Mouse (Mus musculus) stomach, embryonic 14.5 days (tissue): Measurements from ENCODE around the gene Ndst4. TPM values are rescaled to one million over a fixed set of nuclear protein-coding genes. Genes with fewer than 3 reads are reported as not detected.

Experiments used
- ATAC-seq: fragments of 200-750 bp; cut with Nextera tagmentation; 2 replicates; pipeline ENCODE4 v1.8.0; 2017; ENCODE audit warnings: low read depth, moderate TSS enrichment; ENCODE audit not compliant: insufficient number of reproducible peaks, insufficient read depth, low FRiP score
- H3K27ac ChIP-seq: fragments of 300-500 bp; sonication (generic); 2 replicates; pipeline ENCODE4 v1.5.1; 2014; ENCODE audit warnings: mild to moderate bottlenecking, low read length, moderate library complexity, mixed read lengths
- H3K27me3 ChIP-seq: fragments of 300-500 bp; sonication (generic); 2 replicates; pipeline ENCODE4 v1.6.1; 2014; ENCODE audit warnings: low read length, control low read depth, mixed read lengths; ENCODE audit not compliant: control insufficient read depth, insufficient read depth
- H3K36me3 ChIP-seq: fragments of 300-500 bp; sonication (generic); 2 replicates; pipeline ENCODE4 v1.6.1; 2014; ENCODE audit warnings: mild to moderate bottlenecking, control low read depth, low read length, moderate library complexity, mixed read lengths; ENCODE audit not compliant: control insufficient read depth, insufficient read depth
- H3K4me1 ChIP-seq: fragments of 300-500 bp; sonication (generic); 2 replicates; pipeline ENCODE4 v1.6.1; 2014; ENCODE audit warnings: low read length, control low read depth, mixed read lengths; ENCODE audit not compliant: control insufficient read depth, insufficient read depth
- H3K4me2 ChIP-seq: fragments of 300-500 bp; sonication (generic); replicated peaks from 2 replicates; pipeline ENCODE4 v1.6.1; 2014; ENCODE audit warnings: low read depth, low read length, control low read depth
- H3K4me3 ChIP-seq: fragments of 300-500 bp; sonication (generic); 2 replicates; pipeline ENCODE4 v1.5.1; 2014; ENCODE audit warnings: low read depth, low read length, control low read depth
- H3K9ac ChIP-seq: fragments of 300-500 bp; sonication (generic); replicated peaks from 2 replicates; pipeline ENCODE4 v1.6.1; 2014; ENCODE audit warnings: low read depth, mild to moderate bottlenecking, control low read depth, low read length, moderate library complexity, mixed read lengths
- H3K9me3 ChIP-seq: fragments of 300-500 bp; sonication (generic); 2 replicates; pipeline ENCODE4 v1.6.1; 2016; ENCODE audit warnings: low read depth, low read length, control low read depth; ENCODE audit not compliant: control insufficient read depth
- WGBS: fragments of 180-500 bp; shearing (Covaris S2); extraction: QIAGEN DNeasy Blood & Tissue Kit; methylation state at CpG from one replicate; pipeline ENCODE4 v1.1.7; 2014; 5-methylcytosine and 5-hydroxymethylcytosine counted together
- polyA plus RNA-seq: library from polyadenylated mRNA; unstranded; fragments of >200 nt; fragmentation: Nextera tagmentation; extraction: Ambion mirVana; gene quantifications from 2 replicates; pipeline ENCODE4 v1.2.1, GENCODE M21; 2014

Gene Ndst4
- polyA plus RNA-seq, 1 experiment from 2014 or later = 0.74 TPM

DNA sequence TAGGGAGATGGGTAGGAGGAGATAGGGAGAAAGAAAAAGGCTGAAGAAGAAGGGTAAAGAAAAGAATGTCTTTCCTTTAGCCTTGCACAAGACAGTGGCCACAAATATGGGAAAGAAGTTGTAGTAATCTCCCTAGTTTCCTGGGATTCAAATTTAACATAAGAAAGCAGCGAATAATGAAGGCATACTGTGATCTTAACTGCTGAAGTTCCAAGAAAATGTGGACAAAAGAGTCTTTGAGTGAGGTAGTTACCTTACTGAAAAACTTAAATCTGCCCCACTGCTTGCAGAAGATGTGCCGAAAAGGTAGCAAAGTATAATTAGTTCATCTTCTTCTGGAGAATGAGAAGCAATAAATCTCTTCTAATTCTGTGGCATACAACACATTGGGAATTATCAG lies 228.4 kb downstream of the Ndst4 start:
- no peaks in the 10 kb centered on the region for H3K9me3 ChIP-seq
- no peak overlapping the region for H3K4me3 ChIP-seq
- H3K9ac ChIP-seq = no peak overlapping the region
- no peak overlapping the region for H3K4me2 ChIP-seq
- no peak for ATAC-seq
- H3K27me3 ChIP-seq = no peaks in the 10 kb centered on the region
- H3K36me3 ChIP-seq = no peaks in the 10 kb centered on the region
- H3K4me1 ChIP-seq = no peaks in the 10 kb centered on the region
- WGBS = 80% methylated on average over 2 of the region's 2 CpGs
- H3K27ac ChIP-seq = no peak overlapping the region

DNA sequence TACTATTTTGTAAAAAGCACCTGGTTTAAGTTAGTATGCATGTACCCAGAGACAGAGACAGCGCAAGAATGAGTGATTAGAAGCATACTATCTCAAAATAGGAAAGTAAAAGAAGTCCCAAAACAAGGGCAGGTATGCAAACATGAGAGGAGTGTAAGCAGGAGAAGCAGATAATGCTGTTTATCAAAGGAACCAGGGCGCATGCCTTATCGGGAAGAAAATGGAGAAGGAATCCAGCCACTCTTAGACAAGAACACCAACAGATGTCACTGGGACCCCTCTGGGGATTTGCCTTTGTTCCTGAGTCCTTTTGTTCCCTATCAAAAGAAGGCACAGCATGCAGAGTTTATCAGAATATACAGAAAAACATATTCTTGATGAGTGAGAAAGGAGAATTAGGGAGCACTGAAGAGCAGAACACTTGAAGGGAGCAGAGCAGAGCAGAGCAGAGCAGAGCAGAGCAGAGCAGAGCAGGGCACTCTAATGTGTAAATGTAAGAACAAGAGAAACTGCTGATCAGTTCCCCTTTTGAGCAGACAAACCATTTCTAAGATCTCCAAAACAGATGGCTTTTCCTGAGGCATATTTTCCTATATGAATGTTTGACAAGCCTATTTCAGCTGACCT lies 251.2 kb downstream of the Ndst4 start:
- H3K36me3 ChIP-seq = no peaks in the 10 kb centered on the region
- 56% methylated on average over 3 of the region's 3 CpGs for WGBS
- no peak for ATAC-seq

DNA sequence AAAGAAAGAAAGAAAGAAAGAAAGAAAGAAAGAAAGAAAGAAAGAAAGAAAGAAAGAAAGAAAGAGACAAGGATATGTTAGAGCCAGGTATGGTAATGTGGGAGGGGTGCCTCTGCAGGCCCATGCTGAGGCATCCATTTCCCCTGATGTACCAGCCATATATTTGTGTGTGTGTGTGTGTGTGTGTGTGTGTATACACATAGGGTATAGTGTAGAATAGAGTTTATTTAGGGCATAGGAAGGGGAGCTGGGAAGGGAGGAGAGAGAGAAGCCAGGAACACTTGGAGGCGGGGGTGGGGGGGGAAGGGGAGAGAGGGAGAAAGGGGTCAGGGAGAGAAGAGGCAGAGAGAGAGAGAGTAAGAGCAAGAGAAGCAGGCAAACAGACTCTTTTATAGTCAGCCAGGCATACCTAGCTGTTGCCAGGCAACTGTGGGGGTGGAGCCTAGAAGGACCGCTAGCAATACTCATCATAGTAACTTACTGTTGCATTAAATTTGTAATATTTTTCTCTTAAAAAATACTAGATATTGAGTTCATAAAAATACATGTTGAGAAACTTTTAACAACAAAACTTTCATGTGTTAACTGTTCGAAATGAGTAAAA lies 256.3 kb downstream of the Ndst4 start:
- Histone ChIP-seq H3K4me3 (no peak overlapping the region), H3K4me1 (no peaks in the 10 kb centered on the region), H3K9ac (no peak overlapping the region), H3K4me2 (no peak overlapping the region), H3K36me3 (no peaks in the 10 kb centered on the region), H3K9me3 (no peaks in the 10 kb centered on the region), H3K27me3 (no peaks in the 10 kb centered on the region), H3K27ac (no peak overlapping the region)
- WGBS = 61% methylated on average over 3 of the region's 3 CpGs
- ATAC-seq = no peak

More for the DNA sequence above, 251.2 kb downstream of the Ndst4 start:
- H3K4me3 ChIP-seq = no peak overlapping the region
- no peak overlapping the region for H3K27ac ChIP-seq
- H3K9me3 ChIP-seq = no peaks in the 10 kb centered on the region
- no peak overlapping the region for H3K4me2 ChIP-seq
- H3K27me3 ChIP-seq = no peaks in the 10 kb centered on the region
- no peak overlapping the region for H3K9ac ChIP-seq
- H3K4me1 ChIP-seq = no peaks in the 10 kb centered on the region

DNA sequence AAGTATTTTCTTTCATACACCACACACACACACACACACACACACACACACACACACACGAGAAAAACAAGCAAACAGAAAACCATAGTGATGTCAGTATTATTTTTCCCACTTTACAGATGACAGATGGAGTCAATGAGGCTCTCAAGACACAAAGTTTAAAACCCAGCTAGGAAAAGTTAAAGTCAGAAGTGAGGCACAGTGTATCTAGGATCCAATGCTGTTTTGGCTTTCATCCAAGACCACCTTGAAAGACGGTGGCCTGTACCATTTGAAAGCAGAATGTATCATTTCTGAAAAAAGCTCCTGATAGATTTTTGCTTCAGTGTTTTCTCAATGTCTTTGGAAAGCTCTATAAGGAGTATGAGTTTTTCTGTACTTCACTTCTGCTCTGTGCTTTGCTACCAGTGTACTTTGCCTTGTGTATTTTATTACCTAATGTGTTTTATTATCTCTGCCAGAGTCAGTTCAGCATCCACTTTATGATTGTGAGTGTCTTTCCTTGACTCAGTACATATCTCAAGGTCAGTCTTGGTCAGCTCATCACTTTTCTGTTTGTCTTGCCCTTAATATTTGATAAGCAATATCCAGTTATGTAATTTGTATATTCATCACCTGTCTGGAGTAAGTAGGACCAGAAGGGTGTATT lies 257.1 kb downstream of the Ndst4 start:
- no peak overlapping the region for H3K27ac ChIP-seq
- H3K4me3 ChIP-seq = no peak overlapping the region
- no peak for ATAC-seq
- no peaks in the 10 kb centered on the region for H3K4me1 ChIP-seq
- H3K27me3 ChIP-seq = no peaks in the 10 kb centered on the region
- no peaks in the 10 kb centered on the region for H3K9me3 ChIP-seq
- WGBS = 43% methylated on average over 2 of the region's 2 CpGs
- no peak overlapping the region for H3K4me2 ChIP-seq
- H3K9ac ChIP-seq = no peak overlapping the region
- H3K36me3 ChIP-seq = no peaks in the 10 kb centered on the region

DNA sequence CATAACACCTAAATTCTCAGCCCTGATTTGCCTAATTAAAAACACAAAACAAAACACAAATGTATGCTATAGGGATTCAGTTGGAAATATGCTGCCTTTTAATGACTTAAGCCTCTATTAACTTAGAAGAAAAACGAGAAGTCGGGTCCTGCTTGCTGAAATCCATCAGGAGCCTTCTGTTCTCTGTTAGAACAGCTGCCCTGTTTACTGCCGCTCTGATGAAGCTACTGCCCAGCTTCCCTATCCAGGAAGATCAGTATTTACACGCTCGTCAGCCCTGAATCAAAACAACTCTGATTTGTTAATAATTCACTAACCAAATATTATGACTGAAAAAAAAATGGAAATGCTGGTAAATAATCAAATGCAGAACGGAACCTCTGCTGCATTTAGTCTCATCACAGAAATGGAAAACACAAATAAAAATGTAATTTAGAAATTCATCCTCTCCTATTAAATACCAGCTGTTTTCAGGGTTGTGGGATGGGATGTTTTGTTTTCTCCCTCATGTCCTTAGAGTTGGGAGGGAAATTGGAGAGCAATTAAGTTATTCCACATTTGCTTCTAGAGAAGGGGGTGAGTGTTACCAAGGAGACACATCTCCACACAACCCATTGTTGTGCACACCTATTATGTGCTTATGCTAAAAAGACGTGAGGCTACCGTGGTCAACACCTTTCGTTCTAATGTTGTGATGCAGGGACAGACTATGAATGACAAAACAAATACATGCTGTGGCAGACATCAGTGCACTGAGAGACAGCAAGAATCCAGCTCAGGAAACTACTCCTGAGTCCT lies 270.3 kb downstream of the Ndst4 start:
- Histone ChIP-seq H3K4me3 (no peak overlapping the region), H3K27me3 (no peaks in the 10 kb centered on the region), H3K4me1 (no peaks in the 10 kb centered on the region), H3K4me2 (no peak overlapping the region), H3K36me3 (no peaks in the 10 kb centered on the region), H3K9ac (no peak overlapping the region), H3K9me3 (no peaks in the 10 kb centered on the region), H3K27ac (no peak overlapping the region)
- ATAC-seq = no peak
- WGBS = 42% methylated on average over 9 of the region's 9 CpGs

DNA sequence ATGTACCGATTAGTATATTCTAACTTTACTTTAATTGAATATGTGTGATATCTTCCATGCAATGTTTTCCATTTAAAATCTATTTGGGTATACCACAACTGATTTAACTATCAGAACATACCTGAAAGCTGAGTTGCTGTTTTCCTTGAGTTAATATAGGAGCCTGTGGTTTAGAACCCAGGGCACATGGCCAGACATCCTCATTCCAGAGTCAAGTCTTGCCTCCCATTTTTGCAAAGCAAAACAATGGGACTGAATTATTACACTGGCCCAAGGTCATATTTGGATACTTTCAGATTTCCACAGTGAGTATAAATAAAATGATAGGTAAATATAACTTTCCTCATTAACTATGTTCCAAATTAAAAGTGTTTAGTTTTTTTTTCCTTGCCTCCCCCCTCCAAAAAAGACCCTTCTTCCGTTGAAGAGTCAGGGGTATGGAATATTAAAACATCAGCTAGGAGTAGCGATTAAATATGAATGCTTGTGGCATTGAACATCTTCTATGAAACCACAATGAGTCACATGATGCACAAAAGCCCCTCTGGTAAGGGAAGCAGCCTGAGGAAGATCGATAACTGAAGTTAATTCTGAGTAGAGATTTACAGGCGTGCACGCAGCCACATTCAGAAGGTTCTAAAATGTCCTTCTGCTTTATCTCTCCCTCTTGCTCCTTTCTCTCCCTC lies 271.5 kb downstream of the Ndst4 start:
- H3K4me2 ChIP-seq = no peak overlapping the region
- no peak overlapping the region for H3K27ac ChIP-seq
- WGBS = 77% methylated on average over 6 of the region's 6 CpGs
- no peaks in the 10 kb centered on the region for H3K27me3 ChIP-seq
- no peaks in the 10 kb centered on the region for H3K36me3 ChIP-seq
- no peaks in the 10 kb centered on the region for H3K9me3 ChIP-seq
- no peak overlapping the region for H3K4me3 ChIP-seq
- no peak overlapping the region for H3K9ac ChIP-seq
- no peaks in the 10 kb centered on the region for H3K4me1 ChIP-seq
- ATAC-seq = no peak

DNA sequence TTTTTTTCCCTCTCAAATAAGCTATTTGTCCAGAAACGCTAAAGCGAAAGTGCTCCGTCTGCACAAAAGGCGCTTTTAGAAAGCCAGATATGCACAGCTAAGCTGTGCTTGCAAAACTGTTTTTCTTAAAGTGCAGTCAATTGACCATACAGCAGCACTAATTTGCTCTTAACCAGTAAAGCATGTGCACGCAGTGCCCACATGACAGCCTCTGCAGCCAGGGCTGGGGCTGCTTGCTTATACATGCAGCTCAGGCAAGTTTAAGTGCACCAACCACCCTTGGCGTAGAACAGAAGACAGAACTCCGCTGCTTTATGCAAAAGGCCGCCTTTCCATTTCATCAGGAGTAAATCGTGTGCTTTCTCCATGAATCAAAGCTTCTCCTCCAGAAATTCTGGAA lies 275.0 kb downstream of the Ndst4 start:
- whole genome bisulfite sequencing = 69% methylated on average over 9 of the region's 9 CpGs
- Histone ChIP-seq H3K4me1 (no peaks in the 10 kb centered on the region), H3K9me3 (no peaks in the 10 kb centered on the region), H3K36me3 (no peaks in the 10 kb centered on the region), H3K27me3 (no peaks in the 10 kb centered on the region), H3K4me2 (no peak overlapping the region), H3K4me3 (no peak overlapping the region), H3K9ac (no peak overlapping the region), H3K27ac (no peak overlapping the region)
- no peak for ATAC-seq
